Mouse (Mus musculus) stomach, embryonic 15.5 days (tissue): ENCODE data around the gene Fli1. TPM values are rescaled to one million over a fixed set of nuclear protein-coding genes. Genes with fewer than 3 reads are reported as not detected.

ENCODE experiments used
- ATAC-seq: fragments of 200-750 bp; cut with Nextera tagmentation; 2 replicates; pipeline ENCODE4 v1.8.0; 2017; ENCODE audit warnings: low read depth, moderate number of reproducible peaks, moderate TSS enrichment; ENCODE audit not compliant: insufficient read depth, low FRiP score
- H3K27ac ChIP-seq: fragments of 300-500 bp; sonication (generic); 2 replicates; pipeline ENCODE4 v1.5.1; 2015; ENCODE audit warnings: mild to moderate bottlenecking, inconsistent platforms
- H3K27me3 ChIP-seq: fragments of 300-500 bp; sonication (generic); replicated peaks from 2 replicates; pipeline ENCODE4 v1.6.1; 2015; ENCODE audit warnings: inconsistent platforms
- H3K36me3 ChIP-seq: fragments of 300-500 bp; sonication (generic); 2 replicates; pipeline ENCODE4 v1.6.1; 2015; ENCODE audit warnings: inconsistent platforms
- H3K4me1 ChIP-seq: fragments of 300-500 bp; sonication (generic); 2 replicates; pipeline ENCODE4 v1.6.1; 2015; ENCODE audit warnings: inconsistent platforms
- H3K4me2 ChIP-seq: fragments of 300-500 bp; sonication (generic); 2 replicates; pipeline ENCODE4 v1.6.1; 2015; ENCODE audit warnings: mild to moderate bottlenecking, inconsistent platforms
- H3K4me3 ChIP-seq: fragments of 300-500 bp; sonication (generic); replicated peaks from 2 replicates; pipeline ENCODE4 v1.5.1; 2015; ENCODE audit warnings: inconsistent platforms
- H3K9ac ChIP-seq: fragments of 300-500 bp; sonication (generic); 2 replicates; pipeline ENCODE4 v1.6.1; 2015; ENCODE audit warnings: inconsistent platforms
- H3K9me3 ChIP-seq: fragments of 300-500 bp; sonication (generic); 2 replicates; pipeline ENCODE4 v1.6.1; 2016; ENCODE audit warnings: inconsistent platforms
- WGBS: fragments of 180-500 bp; shearing (Covaris S2); methylation state at CpG from one replicate; pipeline ENCODE4 v1.1.7; 2015; 5-methylcytosine and 5-hydroxymethylcytosine counted together
- polyA plus RNA-seq: library from polyadenylated mRNA; unstranded; fragments of >200 nt; fragmentation: Nextera tagmentation; extraction: Ambion mirVana; gene quantifications from 2 replicates; pipeline ENCODE4 v1.2.1, GENCODE M21; 2015

Gene Fli1
- polyA plus RNA-seq, 1 experiment from 2014 or later, result 13.4 TPM

DNA sequence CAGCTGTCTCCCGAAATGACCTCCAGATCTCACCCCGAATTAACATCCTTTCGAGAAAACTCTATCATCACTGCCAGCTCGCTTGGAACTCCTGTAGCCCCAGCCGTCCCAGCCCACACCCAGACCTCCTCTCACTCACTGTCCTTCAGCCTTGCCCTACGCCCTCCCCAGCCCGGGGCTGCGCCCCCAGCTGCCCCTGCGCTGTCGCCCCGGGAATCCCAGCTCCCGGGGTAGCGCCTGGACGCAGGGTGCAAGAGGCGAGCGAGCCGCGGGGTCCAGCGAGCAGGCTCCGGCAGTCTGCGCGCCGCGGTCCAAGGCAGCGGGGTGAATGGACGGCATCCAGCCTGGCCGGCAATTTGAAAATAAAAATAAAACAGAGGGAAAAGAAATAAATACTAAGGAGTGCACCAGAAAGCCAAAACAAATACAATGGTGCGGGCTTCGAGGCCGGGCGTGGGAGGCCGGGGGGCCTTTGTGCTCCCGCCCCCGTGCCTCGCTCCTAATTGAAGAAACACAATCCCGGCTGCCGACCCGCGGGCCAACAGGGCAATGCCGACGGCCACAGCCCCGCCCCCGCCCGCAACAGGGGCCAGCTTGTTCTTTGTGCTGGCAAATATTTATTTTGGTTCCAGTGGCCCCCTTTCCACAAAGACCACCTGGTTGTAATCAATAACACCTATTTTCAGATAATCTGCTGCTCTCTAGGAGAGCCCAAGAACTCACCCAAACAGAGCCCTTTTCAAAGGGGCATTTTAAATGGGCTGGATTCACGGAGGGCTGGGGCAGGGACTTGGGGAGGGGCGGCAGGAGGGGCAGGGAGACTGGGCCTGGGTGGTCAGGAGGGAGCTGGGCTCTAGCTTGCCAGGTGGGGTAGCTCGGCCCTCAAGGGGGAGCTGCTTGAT lies 133.3 kb downstream of the Fli1 start:
- H3K27ac ChIP-seq, result no peak overlapping the region

GRCm38 (mm10) chr9:32408730-32409059 lies 134.0 kb downstream of the Fli1 start:
- no peak for ATAC-seq

More for the DNA sequence above, 133.3 kb downstream of the Fli1 start:
- peaks cover 5% of the 10 kb centered on the region; the same call in 1 of the 2 replicates for H3K27me3 ChIP-seq
- ATAC-seq, result no peak
- no peaks in the 10 kb centered on the region for H3K36me3 ChIP-seq
- no peak overlapping the region for H3K9ac ChIP-seq
- H3K9me3 ChIP-seq, result no peaks in the 10 kb centered on the region
- peak overlapping the region; percentile 47 for H3K4me3 ChIP-seq
- H3K4me1 ChIP-seq, result peaks cover 8% of the 10 kb centered on the region; the same call in 1 of the 2 replicates
- WGBS, result 6% methylated on average over 47 of the region's 47 CpGs
- peak overlapping the region; percentile 95 for H3K4me2 ChIP-seq

GRCm38 (mm10) chr9:32405191-32405925 lies 137.3 kb downstream of the Fli1 start:
- WGBS, result 39% methylated on average over 11 of the region's 11 CpGs
- Histone ChIP-seq H3K27me3 (peaks cover 5% of the 10 kb centered on the region; the same call in 1 of the 2 replicates), H3K4me1 (peaks cover 12% of the 10 kb centered on the region; the same call in 1 of the 2 replicates), H3K9ac (no peak overlapping the region), H3K36me3 (no peaks in the 10 kb centered on the region), H3K9me3 (no peaks in the 10 kb centered on the region), H3K4me2 (no peak overlapping the region), H3K4me3 (no peak overlapping the region), H3K27ac (no peak overlapping the region)
- ATAC-seq, result no peak

More at GRCm38 (mm10) chr9:32408730-32409059, 134.0 kb downstream of the Fli1 start:
- WGBS, result 25% methylated on average over 8 of the region's 8 CpGs
- no peaks in the 10 kb centered on the region for H3K36me3 ChIP-seq
- H3K4me2 ChIP-seq, result peak overlapping the region; percentile 95
- no peaks in the 10 kb centered on the region for H3K9me3 ChIP-seq
- H3K27me3 ChIP-seq, result peaks cover 5% of the 10 kb centered on the region; the same call in 1 of the 2 replicates
- peak overlapping the region; percentile 47 for H3K4me3 ChIP-seq
- no peak overlapping the region for H3K27ac ChIP-seq
- H3K9ac ChIP-seq, result no peak overlapping the region
- peaks cover 8% of the 10 kb centered on the region; the same call in 1 of the 2 replicates for H3K4me1 ChIP-seq

DNA sequence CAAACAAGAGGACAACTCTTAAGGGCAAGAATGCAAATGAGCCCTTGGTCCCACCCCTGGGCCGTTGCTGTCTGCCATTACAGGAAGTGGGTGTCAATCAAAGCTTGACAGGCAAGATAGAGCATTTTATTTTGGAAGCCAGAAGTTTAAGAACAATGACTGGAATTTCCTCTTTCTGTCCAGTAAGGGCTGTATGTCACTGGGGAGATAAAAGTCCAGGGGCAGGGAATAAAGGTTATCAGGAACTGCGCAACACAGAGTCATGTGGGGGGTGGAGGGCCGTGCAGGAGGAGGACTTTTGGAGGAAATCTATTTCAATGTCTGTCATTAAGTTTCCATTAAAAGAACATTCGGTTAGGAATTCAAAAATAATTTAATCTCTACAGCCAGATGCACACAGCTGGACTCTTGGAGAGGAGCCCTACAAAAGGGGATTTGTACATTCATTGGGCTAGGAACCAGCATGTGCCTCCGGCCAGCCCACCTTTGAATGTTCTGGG lies 141.9 kb downstream of the Fli1 start:
- Histone ChIP-seq H3K4me2 (no peak overlapping the region), H3K9ac (no peak overlapping the region), H3K4me3 (no peak overlapping the region), H3K36me3 (no peaks in the 10 kb centered on the region), H3K4me1 (0 out of 2 replicates have a peak, but pooled peaks cover 5% of the 10 kb centered on the region), H3K27ac (0 out of 2 replicates have a peak overlapping the region, but pooled peaks have one; percentile 37), H3K27me3 (no peaks in the 10 kb centered on the region), H3K9me3 (no peaks in the 10 kb centered on the region)
- ATAC-seq, result no peak; the same call in 1 of the 2 replicates
- WGBS, result 17% methylated on average over 5 of the region's 5 CpGs

GRCm38 (mm10) chr9:32400212-32400611 lies 142.4 kb downstream of the Fli1 start:
- ATAC-seq, result no peak
- Histone ChIP-seq H3K27me3 (no peaks in the 10 kb centered on the region), H3K4me3 (no peak overlapping the region), H3K4me1 (0 out of 2 replicates have a peak, but pooled peaks cover 5% of the 10 kb centered on the region), H3K9ac (no peak overlapping the region), H3K9me3 (no peaks in the 10 kb centered on the region), H3K27ac (0 out of 2 replicates have a peak overlapping the region, but pooled peaks have one; percentile 37), H3K36me3 (no peaks in the 10 kb centered on the region), H3K4me2 (no peak overlapping the region)
- WGBS, result 23% methylated on average over 2 of the region's 2 CpGs

- no peak overlapping the region for H3K4me3 ChIP-seq
- no peaks in the 10 kb centered on the region for H3K4me1 ChIP-seq
- H3K9me3 ChIP-seq, result no peaks in the 10 kb centered on the region
- H3K27me3 ChIP-seq, result no peaks in the 10 kb centered on the region
- H3K36me3 ChIP-seq, result no peaks in the 10 kb centered on the region
- no peak for ATAC-seq
- no peak overlapping the region for H3K4me2 ChIP-seq
- H3K9ac ChIP-seq, result no peak overlapping the region
- H3K27ac ChIP-seq, result no peak overlapping the region
- 68% methylated on average over 4 of the region's 4 CpGs for WGBS
Observed at GRCm38 (mm10) chr9:32394761-32395161, 147.9 kb downstream of the Fli1 start.

DNA sequence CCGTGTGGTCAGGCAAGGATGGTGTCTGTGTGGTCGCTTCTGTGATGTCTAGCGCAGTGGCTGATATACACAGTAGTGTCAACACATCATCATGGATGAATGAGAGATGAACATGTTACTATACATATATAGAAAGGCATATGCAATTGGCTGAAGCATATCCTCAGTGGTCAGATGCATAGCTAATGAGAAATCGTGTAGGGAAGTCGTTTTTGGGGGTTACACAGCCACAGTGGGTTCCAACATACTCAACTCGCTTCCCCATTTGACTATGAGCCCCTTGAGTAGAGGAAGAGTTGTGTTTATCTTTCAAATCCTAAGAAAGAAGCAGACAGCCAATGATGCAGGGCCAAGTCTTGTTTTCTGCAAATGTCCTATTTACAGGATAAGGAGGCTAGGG lies 149.9 kb downstream of the Fli1 start:
- no peaks in the 10 kb centered on the region for H3K9me3 ChIP-seq
- no peak overlapping the region for H3K9ac ChIP-seq
- H3K4me2 ChIP-seq, result no peak overlapping the region
- H3K4me1 ChIP-seq, result no peaks in the 10 kb centered on the region
- H3K27me3 ChIP-seq, result no peaks in the 10 kb centered on the region
- H3K4me3 ChIP-seq, result no peak overlapping the region
- ATAC-seq, result no peak
- 79% methylated on average over 6 of the region's 6 CpGs for WGBS
- no peaks in the 10 kb centered on the region for H3K36me3 ChIP-seq
- H3K27ac ChIP-seq, result no peak overlapping the region

DNA sequence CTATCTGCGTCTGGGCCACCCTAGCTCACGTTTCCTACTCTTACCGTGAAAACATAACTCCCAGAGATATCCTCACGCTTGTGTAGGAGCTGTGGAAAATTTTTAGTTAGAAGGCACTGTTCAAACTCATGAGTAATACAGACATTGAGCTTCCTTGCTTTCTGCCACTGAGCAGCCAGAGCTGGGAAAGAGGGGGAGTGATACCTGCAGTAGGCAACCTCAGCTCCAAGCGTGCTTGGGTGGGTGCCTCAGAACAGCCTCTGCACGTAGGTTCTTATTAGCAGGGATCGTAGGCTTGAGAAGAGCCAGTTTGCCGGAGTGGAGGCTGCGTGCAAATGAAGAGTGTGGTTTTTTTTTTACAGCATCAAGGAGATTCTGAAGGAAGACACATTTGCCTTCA lies 151.0 kb downstream of the Fli1 start:
- Histone ChIP-seq H3K4me2 (no peak overlapping the region), H3K27me3 (no peaks in the 10 kb centered on the region), H3K4me3 (no peak overlapping the region), H3K9me3 (no peaks in the 10 kb centered on the region), H3K36me3 (no peaks in the 10 kb centered on the region), H3K4me1 (no peaks in the 10 kb centered on the region), H3K27ac (no peak overlapping the region), H3K9ac (no peak overlapping the region)
- 81% methylated on average over 9 of the region's 9 CpGs for WGBS
- ATAC-seq, result no peak

- Histone ChIP-seq H3K36me3 (no peaks in the 10 kb centered on the region), H3K9ac (no peak overlapping the region), H3K4me1 (no peaks in the 10 kb centered on the region), H3K27me3 (no peaks in the 10 kb centered on the region), H3K4me3 (no peak overlapping the region), H3K4me2 (no peak overlapping the region), H3K9me3 (no peaks in the 10 kb centered on the region), H3K27ac (no peak overlapping the region)
- WGBS, result 80% methylated on average over 5 of the region's 5 CpGs
- ATAC-seq, result no peak
Observed at GRCm38 (mm10) chr9:32391092-32391491, 151.6 kb downstream of the Fli1 start.

DNA sequence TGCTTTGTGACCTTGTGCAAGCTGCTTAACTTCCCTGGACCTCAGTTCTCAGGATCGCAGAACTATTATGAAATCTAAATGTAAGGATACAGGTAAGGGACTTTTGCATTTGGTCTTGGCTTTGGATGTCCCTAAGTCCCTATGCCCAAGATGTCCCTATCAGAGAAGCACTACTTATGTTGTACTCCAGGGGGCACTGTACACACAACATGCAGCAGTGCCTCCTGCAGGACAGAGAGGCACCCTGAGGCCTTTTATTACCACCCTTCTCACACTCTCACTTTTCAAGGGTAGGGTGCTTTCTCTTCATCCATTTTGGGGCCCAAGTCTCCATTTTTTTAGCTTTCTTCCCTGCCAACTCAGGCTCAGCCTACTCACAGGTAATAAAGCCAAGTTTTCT lies 154.5 kb downstream of the Fli1 start:
- Histone ChIP-seq H3K9ac (no peak overlapping the region), H3K4me3 (no peak overlapping the region), H3K4me1 (no peaks in the 10 kb centered on the region), H3K27ac (no peak overlapping the region), H3K36me3 (no peaks in the 10 kb centered on the region), H3K9me3 (no peaks in the 10 kb centered on the region), H3K27me3 (no peaks in the 10 kb centered on the region), H3K4me2 (no peak overlapping the region)
- no peak for ATAC-seq
- WGBS, result 86% methylated on average over 1 of the region's 1 CpGs

- Histone ChIP-seq H3K36me3 (no peaks in the 10 kb centered on the region), H3K27me3 (no peaks in the 10 kb centered on the region), H3K9ac (no peak overlapping the region), H3K4me2 (no peak overlapping the region), H3K27ac (no peak overlapping the region), H3K4me3 (no peak overlapping the region), H3K4me1 (no peaks in the 10 kb centered on the region), H3K9me3 (no peaks in the 10 kb centered on the region)
- ATAC-seq, result no peak
- 87% methylated on average over 4 of the region's 4 CpGs for WGBS
Observed at GRCm38 (mm10) chr9:32384906-32385305, 157.8 kb downstream of the Fli1 start.
